ENCODE assay signal across 8 mouse cellular contexts in genomic region chr2:147012141-147012622, GRCm38 (mm10). TPM values are rescaled to one million over a fixed set of nuclear protein-coding genes. Genes with fewer than 3 reads are reported as not detected.
DNase-seq lines count a peak whose midpoint lies in the region; ATAC-seq and TF ChIP-seq lines count a peak whose summit lies in the region.

No protein-coding gene starts in this region.

- no peak overlapping the region for H3K9ac ChIP-seq in lung, postnatal 0 days (replicated peaks; ENCODE audit: low read depth)
- peak overlapping the region; percentile 87 for H3K9ac ChIP-seq in heart, embryonic 15.5 days
- H3K9ac ChIP-seq in liver, embryonic 13.5 days = peak overlapping the region; percentile 88
- no peak overlapping the region; the same call in 1 of the 2 replicates for H3K9ac ChIP-seq in stomach, embryonic 15.5 days

- peak overlapping the region; percentile 91 for H3K4me3 ChIP-seq in lung, postnatal 0 days (ENCODE audit: low read depth, low read length)
- peak overlapping the region; percentile 99 for H3K4me3 ChIP-seq in heart, embryonic 15.5 days
- peak overlapping the region; percentile 93 for H3K4me3 ChIP-seq in liver, embryonic 13.5 days (replicated peaks)
- H3K4me3 ChIP-seq in stomach, embryonic 15.5 days (replicated peaks) = peak overlapping the region; percentile 77

- no peaks in the 10 kb centered on the region for H3K27me3 ChIP-seq in lung, postnatal 0 days (replicated peaks; ENCODE audit: insufficient read depth, low read length)
- H3K27me3 ChIP-seq in heart, embryonic 15.5 days = no peaks in the 10 kb centered on the region
- H3K27me3 ChIP-seq in liver, embryonic 13.5 days = no peaks in the 10 kb centered on the region
- no peaks in the 10 kb centered on the region for H3K27me3 ChIP-seq in stomach, embryonic 15.5 days (replicated peaks)

- peak; percentile 15 for DNase-seq in adrenal gland, postnatal 10 days
- DNase-seq in adrenal gland, postnatal 4 days (ENCODE audit: low spot score in 2 of 2) = no peak
- no peak for DNase-seq in lung, postnatal 0 days (ENCODE audit: low spot score)
- no peak for DNase-seq in lung, postnatal 36 days
- DNase-seq in liver, embryonic 13.5 days = no peak
- no peak for DNase-seq in ovary, postnatal 36 days (ENCODE audit: low spot score)

- H3K9me3 ChIP-seq in lung, postnatal 0 days (ENCODE audit: low read length) = no peaks in the 10 kb centered on the region
- H3K9me3 ChIP-seq in heart, embryonic 15.5 days (replicated peaks) = no peaks in the 10 kb centered on the region
- H3K9me3 ChIP-seq in liver, embryonic 13.5 days (replicated peaks) = no peaks in the 10 kb centered on the region
- H3K9me3 ChIP-seq in stomach, embryonic 15.5 days = no peaks in the 10 kb centered on the region

- 14% methylated on average over 7 of the region's 7 CpGs for WGBS in lung, postnatal 0 days
- 39% methylated on average over 7 of the region's 7 CpGs for WGBS in heart, embryonic 15.5 days
- WGBS in liver, embryonic 13.5 days (ENCODE audit: insufficient replicate concordance) = 31% methylated on average over 7 of the region's 7 CpGs
- WGBS in stomach, embryonic 15.5 days = 34% methylated on average over 7 of the region's 7 CpGs

- H3K36me3 ChIP-seq in lung, postnatal 0 days (ENCODE audit: insufficient read depth, low read length) = no peaks in the 10 kb centered on the region
- no peaks in the 10 kb centered on the region for H3K36me3 ChIP-seq in heart, embryonic 15.5 days
- H3K36me3 ChIP-seq in liver, embryonic 13.5 days = peaks cover 2% of the 10 kb centered on the region; the same call in 1 of the 2 replicates
- no peaks in the 10 kb centered on the region for H3K36me3 ChIP-seq in stomach, embryonic 15.5 days

- no peak for ATAC-seq in lung, postnatal 0 days
- no peak for ATAC-seq in heart, embryonic 15.5 days (replicated peaks; ENCODE audit: insufficient number of reproducible peaks, insufficient read depth, low FRiP score, low read depth)
- no peak for ATAC-seq in liver, embryonic 13.5 days (ENCODE audit: low read depth)
- ATAC-seq in stomach, embryonic 15.5 days (ENCODE audit: insufficient read depth, low FRiP score, low read depth) = 0 out of 2 replicates have a peak, but pooled peaks have one; percentile 1

- H3K4me1 ChIP-seq in lung, postnatal 0 days (ENCODE audit: insufficient read depth, low read depth, low read length) = peaks cover 9% of the 10 kb centered on the region; the same call in 1 of the 2 replicates
- H3K4me1 ChIP-seq in heart, embryonic 15.5 days (replicated peaks) = peaks cover 24% of the 10 kb centered on the region
- H3K4me1 ChIP-seq in liver, embryonic 13.5 days (replicated peaks) = peaks cover 41% of the 10 kb centered on the region
- peaks cover 11% of the 10 kb centered on the region; the same call in 1 of the 2 replicates for H3K4me1 ChIP-seq in stomach, embryonic 15.5 days

- H3K27ac ChIP-seq in lung, postnatal 0 days (ENCODE audit: low read length) = peak overlapping the region; percentile 95
- H3K27ac ChIP-seq in heart, embryonic 15.5 days = peak overlapping the region; percentile 100
- H3K27ac ChIP-seq in liver, embryonic 13.5 days = peak overlapping the region; percentile 92
- H3K27ac ChIP-seq in stomach, embryonic 15.5 days = peak overlapping the region; percentile 99

- H3K4me2 ChIP-seq in lung, postnatal 0 days (replicated peaks; ENCODE audit: low read depth, low read length) = peak overlapping the region; percentile 74
- H3K4me2 ChIP-seq in heart, embryonic 15.5 days = peak overlapping the region; percentile 65
- H3K4me2 ChIP-seq in liver, embryonic 13.5 days = peak overlapping the region; percentile 92
- peak overlapping the region; percentile 66 for H3K4me2 ChIP-seq in stomach, embryonic 15.5 days

- no peak for TF ChIP-seq EP300 in lung, postnatal 0 days (IDR thresholded peaks at IDR 0.05)

- no peak for TF ChIP-seq CTCF in lung, postnatal 0 days (IDR thresholded peaks at IDR 0.05)

RNA-seq across cellular contexts. Expression of gene Xrn2, which starts 0.6 kb away (rescaled TPM):
- 10 to 100 TPM; 54.7 to 64.9 TPM for total RNA-seq in adrenal gland, postnatal 10 days (2021)
- total RNA-seq in adrenal gland, postnatal 4 days (2021) = 10 to 100 TPM; 82.6 to 89.8 TPM
- 60.8 and 62.3 TPM in 2 replicates for polyA plus RNA-seq in lung, postnatal 0 days (2015; fragmentation: Nextera tagmentation; extraction: Ambion mirVana)
- polyA plus RNA-seq in heart, embryonic 15.5 days (2015; fragmentation: Nextera tagmentation; extraction: Ambion mirVana) = 40.4 and 43.5 TPM in 2 replicates
- polyA plus RNA-seq in liver, embryonic 13.5 days (2015; fragmentation: Nextera tagmentation; extraction: Ambion mirVana) = 38.6 and 45.4 TPM in 2 replicates
- polyA plus RNA-seq in stomach, embryonic 15.5 days (2015; fragmentation: Nextera tagmentation; extraction: Ambion mirVana) = 62.9 and 68.2 TPM in 2 replicates

Comparison
In these comparisons a context has a peak if more than half of its experiments do, and no peak if none do; other contexts are left out.
1. H3K9ac ChIP-seq: peak in heart, embryonic 15.5 days (single experiment) and liver, embryonic 13.5 days (single experiment); none in lung, postnatal 0 days (single experiment) and stomach, embryonic 15.5 days (single experiment).
2. Peak in every context shown above with its lines, with median percentiles within 50 percentile points of each other: H3K27ac ChIP-seq, H3K4me2 ChIP-seq and H3K4me3 ChIP-seq.